Mouse (Mus musculus): ENCODE measurements around the gene Mrgprd. TPM values are rescaled to one million over a fixed set of nuclear protein-coding genes. Genes with fewer than 3 reads are reported as not detected.
A peak's percentile ranks its signal among the peaks of the same experiment; 100 is the strongest.

Gene Mrgprd
- polyA plus RNA-seq, 1 experiment from 2014 or later, result not detected

DNA sequence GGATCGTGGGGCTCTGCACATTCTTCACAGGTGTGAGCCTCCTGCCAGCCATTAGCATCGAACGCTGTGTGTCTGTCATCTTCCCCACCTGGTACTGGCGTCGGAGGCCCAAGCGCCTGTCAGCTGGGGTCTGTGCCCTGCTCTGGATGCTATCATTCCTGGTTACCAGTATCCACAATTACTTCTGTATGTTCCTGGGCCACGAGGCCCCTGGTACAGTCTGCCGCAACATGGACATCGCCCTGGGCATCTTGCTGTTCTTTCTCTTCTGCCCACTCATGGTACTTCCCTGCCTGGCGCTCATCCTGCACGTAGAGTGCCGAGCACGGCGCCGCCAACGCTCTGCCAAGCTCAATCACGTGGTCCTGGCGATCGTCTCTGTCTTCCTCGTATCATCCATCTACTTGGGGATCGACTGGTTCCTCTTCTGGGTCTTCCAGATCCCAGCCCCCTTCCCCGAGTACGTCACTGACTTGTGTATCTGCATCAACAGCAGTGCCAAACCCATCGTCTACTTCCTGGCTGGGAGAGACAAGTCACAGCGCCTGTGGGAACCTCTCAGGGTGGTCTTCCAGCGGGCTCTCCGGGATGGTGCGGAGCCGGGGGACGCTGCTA lies 6.5 kb upstream of the Mrgprd start:
- Histone ChIP-seq H3K4me3 (no peak overlapping the region), H3K4me1 (replicated peaks) (0 out of 2 replicates have a peak, but pooled peaks cover 4% of the 10 kb centered on the region), H3K27ac (no peak overlapping the region), H3K9ac (no peak overlapping the region), H3K27me3 (no peaks in the 10 kb centered on the region), H3K4me2 (no peak overlapping the region), H3K9me3 (no peaks in the 10 kb centered on the region), H3K36me3 (no peaks in the 10 kb centered on the region)
- WGBS, result 80% methylated on average over 30 of the region's 30 CpGs
- ATAC-seq (ENCODE audit: low FRiP score), result no peak

DNA sequence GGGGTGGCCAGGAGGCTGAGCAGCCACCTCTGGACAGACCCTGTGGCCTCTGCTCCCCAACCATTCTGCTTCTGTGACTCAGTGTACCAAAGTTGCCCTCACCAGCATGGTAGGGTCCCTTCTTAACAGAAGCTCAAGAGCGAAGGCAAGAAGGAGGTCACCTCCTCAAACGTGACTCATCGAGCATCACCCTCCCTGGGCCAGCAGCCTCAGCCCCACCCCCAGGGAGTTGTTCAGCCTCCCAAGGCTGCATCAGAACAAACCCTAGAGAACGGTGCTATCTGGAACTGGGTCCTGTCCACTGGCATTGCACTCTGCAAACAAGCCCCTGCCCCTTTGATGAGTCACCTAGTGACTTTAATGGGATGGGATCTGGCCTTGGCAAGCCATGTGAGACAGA lies 5.8 kb upstream of the Mrgprd start:
- Histone ChIP-seq H3K4me2 (no peak overlapping the region), H3K4me3 (no peak overlapping the region), H3K27me3 (no peaks in the 10 kb centered on the region), H3K36me3 (no peaks in the 10 kb centered on the region), H3K4me1 (replicated peaks) (0 out of 2 replicates have a peak, but pooled peaks cover 4% of the 10 kb centered on the region), H3K9me3 (no peaks in the 10 kb centered on the region), H3K27ac (no peak overlapping the region), H3K9ac (no peak overlapping the region)
- ATAC-seq (ENCODE audit: low FRiP score), result no peak
- 73% methylated on average over 4 of the region's 4 CpGs for WGBS

- H3K9me3 ChIP-seq, result no peaks in the 10 kb centered on the region
- no peak for ATAC-seq (ENCODE audit: low FRiP score)
- no peak overlapping the region for H3K9ac ChIP-seq
- no peaks in the 10 kb centered on the region for H3K36me3 ChIP-seq
- H3K4me2 ChIP-seq, result no peak overlapping the region
- 0 out of 2 replicates have a peak, but pooled peaks cover 4% of the 10 kb centered on the region for H3K4me1 ChIP-seq (replicated peaks)
- H3K27ac ChIP-seq, result no peak overlapping the region
- H3K4me3 ChIP-seq, result no peak overlapping the region
- H3K27me3 ChIP-seq, result no peaks in the 10 kb centered on the region
- WGBS, result 96% methylated on average over 1 of the region's 1 CpGs
Measured at GRCm38 (mm10) chr7:145309877-145310276, 4.8 kb upstream of the Mrgprd start.

- Histone ChIP-seq H3K9me3 (no peaks in the 10 kb centered on the region), H3K27me3 (no peaks in the 10 kb centered on the region), H3K4me1 (replicated peaks) (0 out of 2 replicates have a peak, but pooled peaks cover 4% of the 10 kb centered on the region), H3K4me3 (no peak overlapping the region), H3K27ac (no peak overlapping the region), H3K36me3 (no peaks in the 10 kb centered on the region), H3K4me2 (no peak overlapping the region), H3K9ac (no peak overlapping the region)
- ATAC-seq (ENCODE audit: low FRiP score), result no peak
- WGBS, result 78% methylated on average over 5 of the region's 5 CpGs
Measured at GRCm38 (mm10) chr7:145310526-145310925, 4.1 kb upstream of the Mrgprd start.

GRCm38 (mm10) chr7:145312137-145312536 lies 2.5 kb upstream of the Mrgprd start:
- Histone ChIP-seq H3K27ac (no peak overlapping the region), H3K4me1 (replicated peaks) (0 out of 2 replicates have a peak, but pooled peaks cover 4% of the 10 kb centered on the region), H3K9ac (no peak overlapping the region), H3K36me3 (no peaks in the 10 kb centered on the region), H3K27me3 (0 out of 2 replicates have a peak, but pooled peaks cover 2% of the 10 kb centered on the region), H3K4me2 (no peak overlapping the region), H3K9me3 (no peaks in the 10 kb centered on the region), H3K4me3 (no peak overlapping the region)
- ATAC-seq (ENCODE audit: low FRiP score), result no peak
- WGBS, result 85% methylated on average over 3 of the region's 3 CpGs

DNA sequence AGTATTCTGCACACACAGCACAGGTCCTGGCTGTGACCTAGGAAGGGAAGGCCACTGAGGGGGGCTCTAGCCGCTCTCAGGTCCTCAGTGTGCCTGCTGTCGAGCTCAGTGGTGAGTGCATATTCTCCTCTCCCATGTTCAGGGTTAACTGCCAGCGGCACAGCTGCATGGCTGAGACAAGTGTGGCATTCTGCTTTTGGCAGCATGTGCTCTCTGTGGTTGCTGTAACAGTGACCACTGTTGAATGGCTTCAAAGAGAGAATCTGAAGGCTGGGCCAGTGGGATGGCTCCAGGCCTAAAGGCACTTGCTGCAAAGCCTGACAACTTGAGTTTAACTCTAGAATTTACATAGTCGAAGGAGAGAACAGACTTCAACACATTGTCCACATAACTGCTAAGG lies 2.9 kb downstream of the Mrgprd start:
- Histone ChIP-seq H3K9me3 (no peaks in the 10 kb centered on the region), H3K27me3 (0 out of 2 replicates have a peak, but pooled peaks cover 3% of the 10 kb centered on the region), H3K4me2 (no peak overlapping the region), H3K36me3 (no peaks in the 10 kb centered on the region), H3K9ac (no peak overlapping the region), H3K4me1 (replicated peaks) (no peaks in the 10 kb centered on the region), H3K4me3 (no peak overlapping the region), H3K27ac (no peak overlapping the region)
- WGBS, result 73% methylated on average over 4 of the region's 4 CpGs
- ATAC-seq (ENCODE audit: low FRiP score), result no peak

DNA sequence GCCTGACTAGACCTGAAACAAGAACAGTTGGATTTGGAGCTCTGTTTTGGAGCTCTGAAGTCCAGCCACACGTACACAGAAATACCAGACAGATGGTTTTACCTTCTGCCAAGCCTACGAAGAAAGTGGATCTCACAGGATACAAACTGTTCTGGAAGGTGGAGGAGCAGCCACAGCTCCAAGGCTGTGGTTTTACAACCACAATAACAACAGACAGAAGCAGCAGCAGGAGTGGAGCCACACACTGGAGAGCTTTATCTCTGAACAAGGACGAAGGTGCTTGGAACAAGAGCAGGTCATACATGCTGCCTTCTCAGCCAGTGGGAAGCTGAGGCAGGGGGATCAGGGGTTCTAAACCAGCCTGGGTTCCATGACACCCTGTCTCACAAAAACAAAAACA lies 4.8 kb downstream of the Mrgprd start:
- Histone ChIP-seq H3K27me3 (0 out of 2 replicates have a peak, but pooled peaks cover 3% of the 10 kb centered on the region), H3K36me3 (no peaks in the 10 kb centered on the region), H3K4me2 (no peak overlapping the region), H3K9me3 (no peaks in the 10 kb centered on the region), H3K4me3 (no peak overlapping the region), H3K27ac (no peak overlapping the region), H3K9ac (no peak overlapping the region), H3K4me1 (replicated peaks) (no peaks in the 10 kb centered on the region)
- no peak for ATAC-seq (ENCODE audit: low FRiP score)
- 81% methylated on average over 3 of the region's 3 CpGs for WGBS

- Histone ChIP-seq H3K9me3 (no peaks in the 10 kb centered on the region), H3K36me3 (no peaks in the 10 kb centered on the region), H3K4me1 (replicated peaks) (no peaks in the 10 kb centered on the region), H3K9ac (no peak overlapping the region), H3K27ac (no peak overlapping the region), H3K27me3 (no peaks in the 10 kb centered on the region), H3K4me2 (no peak overlapping the region), H3K4me3 (no peak overlapping the region)
- ATAC-seq (ENCODE audit: low FRiP score), result no peak
- WGBS, result 29% methylated on average over 4 of the region's 4 CpGs
Measured at GRCm38 (mm10) chr7:145323607-145324006, 9.0 kb downstream of the Mrgprd start.

GRCm38 (mm10) chr7:145325697-145326096 lies 11.1 kb downstream of the Mrgprd start:
- H3K36me3 ChIP-seq, result no peaks in the 10 kb centered on the region
- H3K4me2 ChIP-seq, result no peak overlapping the region
- no peaks in the 10 kb centered on the region for H3K4me1 ChIP-seq (replicated peaks)
- no peak overlapping the region for H3K4me3 ChIP-seq
- H3K27ac ChIP-seq, result no peak overlapping the region
- WGBS, result 61% methylated on average over 2 of the region's 2 CpGs
- H3K9ac ChIP-seq, result no peak overlapping the region
- no peaks in the 10 kb centered on the region for H3K27me3 ChIP-seq
- no peaks in the 10 kb centered on the region for H3K9me3 ChIP-seq
- no peak for ATAC-seq (ENCODE audit: low FRiP score)

GRCm38 (mm10) chr7:145329982-145330381 lies 15.3 kb downstream of the Mrgprd start:
- WGBS, result 83% methylated on average over 2 of the region's 2 CpGs
- Histone ChIP-seq H3K27me3 (no peaks in the 10 kb centered on the region), H3K4me1 (replicated peaks) (0 out of 2 replicates have a peak, but pooled peaks cover 7% of the 10 kb centered on the region), H3K4me2 (no peak overlapping the region), H3K27ac (no peak overlapping the region), H3K9me3 (no peaks in the 10 kb centered on the region), H3K9ac (no peak overlapping the region), H3K36me3 (no peaks in the 10 kb centered on the region), H3K4me3 (no peak overlapping the region)
- no peak for ATAC-seq (ENCODE audit: low FRiP score)

DNA sequence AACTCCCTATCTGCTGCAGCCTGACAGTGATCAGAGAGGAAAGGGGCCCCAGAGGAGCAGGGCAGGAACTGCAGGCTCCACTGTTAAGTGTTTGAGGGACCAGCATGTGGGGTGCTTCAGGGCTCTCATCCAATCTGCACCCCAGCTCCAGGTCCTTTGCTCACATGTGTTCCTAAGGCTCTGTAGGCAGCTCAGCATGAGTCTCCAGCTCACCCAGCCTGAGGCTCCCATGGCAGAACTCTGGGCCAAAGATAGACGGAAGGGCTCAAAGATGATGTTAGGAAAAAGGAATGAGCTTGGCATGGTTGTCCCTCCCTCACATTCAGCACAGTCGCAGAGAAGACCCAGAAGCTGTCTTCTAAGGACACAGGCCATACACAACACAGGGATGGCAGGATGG lies 16.0 kb downstream of the Mrgprd start:
- H3K9ac ChIP-seq, result no peak overlapping the region
- no peak overlapping the region for H3K27ac ChIP-seq
- WGBS, result 80% methylated on average over 2 of the region's 2 CpGs

GRCm38 (mm10) chr7:145332376-145333041 lies 17.9 kb downstream of the Mrgprd start:
- Histone ChIP-seq H3K27ac (no peak overlapping the region), H3K4me1 (replicated peaks) (0 out of 2 replicates have a peak, but pooled peaks cover 12% of the 10 kb centered on the region), H3K36me3 (no peaks in the 10 kb centered on the region), H3K4me3 (no peak overlapping the region), H3K4me2 (no peak overlapping the region), H3K27me3 (no peaks in the 10 kb centered on the region), H3K9ac (no peak overlapping the region), H3K9me3 (no peaks in the 10 kb centered on the region)
- ATAC-seq (ENCODE audit: low FRiP score), result 0 out of 2 replicates have a peak, but pooled peaks have one; percentile 5
- WGBS, result 73% methylated on average over 1 of the region's 1 CpGs

More for the DNA sequence above, 16.0 kb downstream of the Mrgprd start:
- Histone ChIP-seq H3K4me2 (no peak overlapping the region), H3K4me1 (replicated peaks) (0 out of 2 replicates have a peak, but pooled peaks cover 9% of the 10 kb centered on the region), H3K4me3 (no peak overlapping the region), H3K36me3 (no peaks in the 10 kb centered on the region), H3K9me3 (no peaks in the 10 kb centered on the region), H3K27me3 (no peaks in the 10 kb centered on the region)
- no peak for ATAC-seq (ENCODE audit: low FRiP score)

DNA sequence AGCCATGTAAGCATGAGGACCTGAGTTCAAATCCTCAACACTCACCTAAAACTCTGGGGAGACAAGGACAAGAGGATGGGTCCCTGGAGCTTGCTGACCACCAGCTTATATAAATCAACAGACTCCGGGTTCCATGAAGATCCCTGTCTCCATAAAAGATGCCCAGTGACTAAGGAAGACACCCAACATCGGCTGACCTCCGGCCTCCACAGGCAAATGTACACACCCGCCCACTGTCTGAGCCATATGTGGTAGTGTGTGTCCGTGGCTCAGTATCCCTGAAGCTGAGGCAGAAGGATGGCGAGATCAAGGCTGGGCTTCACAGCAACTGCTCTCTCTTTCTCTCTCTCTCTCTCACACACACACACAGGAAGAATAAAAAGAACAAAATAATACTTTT lies 19.3 kb downstream of the Mrgprd start:
- Histone ChIP-seq H3K4me2 (no peak overlapping the region), H3K27ac (no peak overlapping the region), H3K9me3 (no peaks in the 10 kb centered on the region), H3K36me3 (no peaks in the 10 kb centered on the region), H3K4me1 (replicated peaks) (0 out of 2 replicates have a peak, but pooled peaks cover 12% of the 10 kb centered on the region), H3K4me3 (no peak overlapping the region), H3K27me3 (no peaks in the 10 kb centered on the region), H3K9ac (no peak overlapping the region)
- no peak for ATAC-seq (ENCODE audit: low FRiP score)
- 88% methylated on average over 6 of the region's 6 CpGs for WGBS

Data from hindbrain, embryonic 13.5 days (tissue).